Mouse (Mus musculus) mouse trophoblast stem cell (cell line): ENCODE measurements at regions not wholly inside any gene's neighbourhood (a gene's known extent, or its start where the extent isn't known, plus 50 kb on each side); places are given as distances from the start of the nearest gene placed in this dataset.

ENCODE experiments used
- in situ Hi-C, 2 experiments: fragments of 300-500 bp; cut with MseI, MboI; formaldehyde crosslinking; loops; 2 replicates in 1 of 2; 3 replicates in 1 of 2; pipeline ENCODE4 v1.15.1; 2025

DNA sequence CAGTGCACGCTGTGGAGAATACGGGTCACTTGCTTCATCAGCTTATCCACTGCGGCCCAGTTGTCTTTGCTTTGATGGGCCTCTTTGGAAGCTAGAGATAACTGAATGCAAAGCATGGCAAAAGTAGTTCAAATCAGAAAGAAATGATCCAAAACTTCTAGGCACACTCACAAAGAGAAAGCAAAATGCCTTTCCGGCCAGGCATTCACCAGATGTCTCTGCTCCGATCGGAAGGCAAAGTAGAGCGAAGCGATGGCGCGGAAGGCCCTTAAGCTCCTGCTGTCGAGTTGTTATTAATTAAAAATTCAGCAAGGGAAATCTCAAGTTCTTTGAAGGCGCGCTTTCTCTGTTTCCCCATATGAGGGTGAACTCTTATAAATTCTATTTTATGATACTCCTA is 401.9 kb upstream of the Slc35b3 start:
- in situ Hi-C loops = no loop called here

DNA sequence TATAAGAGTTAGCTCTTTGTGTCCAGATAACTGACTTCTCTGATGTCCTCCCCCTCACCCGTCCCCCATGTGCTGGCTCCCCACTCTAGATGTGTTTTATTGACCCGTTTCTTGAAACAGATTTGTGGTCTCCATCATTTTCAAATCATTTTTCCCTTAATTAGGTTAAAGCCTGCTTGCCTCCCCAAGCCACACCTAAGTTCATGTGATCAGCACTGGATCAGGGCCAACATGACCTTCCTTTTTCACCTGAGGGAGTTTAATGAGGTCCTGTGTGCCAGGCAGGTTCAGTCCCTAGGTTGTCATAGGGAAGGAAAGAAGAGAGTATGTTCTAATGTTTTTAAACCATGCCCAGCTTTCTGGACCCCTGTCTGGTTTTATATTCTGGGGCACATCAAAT is 390.9 kb upstream of the Slc35b3 start:
- in situ Hi-C loops = no loop called here

DNA sequence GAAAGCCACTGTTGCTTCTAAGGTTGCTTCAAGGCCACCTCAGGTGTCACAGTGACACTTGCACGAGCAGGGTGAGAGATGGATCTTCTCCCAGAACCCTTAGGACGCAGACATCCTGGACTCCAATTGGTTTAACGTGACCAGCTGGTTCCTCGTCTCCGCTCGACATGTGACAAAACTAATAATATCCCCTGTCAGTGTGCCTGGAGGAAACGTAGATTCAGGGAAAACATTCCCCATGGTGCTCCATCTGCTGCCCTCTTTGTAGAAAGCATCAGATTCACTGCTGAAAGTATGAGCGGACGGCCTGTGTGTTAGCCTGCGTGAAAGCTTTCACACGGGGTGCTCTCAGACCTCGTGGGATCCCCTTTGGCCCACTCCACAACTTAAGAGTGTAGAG is 390.0 kb upstream of the Slc35b3 start:
- in situ Hi-C loops = no loop called here

- in situ Hi-C loops = no loop called here
These were observed 387.1 kb upstream of the Slc35b3 start for GRCm38 (mm10) chr13:39347761-39348160.

DNA sequence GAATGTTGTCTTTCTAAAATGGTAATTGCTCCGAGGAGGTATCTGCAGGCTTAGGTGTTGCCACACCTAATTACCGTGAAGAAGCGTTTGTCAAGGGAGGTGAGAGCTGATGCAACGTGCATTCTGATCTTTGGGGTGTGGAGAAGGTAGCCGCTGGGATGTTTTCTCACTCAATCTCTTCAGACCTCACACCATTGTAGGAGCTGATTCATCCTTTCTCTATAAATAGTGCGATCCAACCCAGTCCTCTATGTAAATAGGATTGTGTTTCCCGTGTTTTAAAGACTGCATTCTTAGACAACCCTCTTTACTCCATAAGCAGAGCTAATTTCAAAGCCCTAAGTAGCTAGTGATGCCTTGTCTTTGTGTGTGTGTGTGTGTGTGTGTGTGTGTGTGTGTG is 374.2 kb upstream of the Slc35b3 start:
- in situ Hi-C loops = no loop called here

DNA sequence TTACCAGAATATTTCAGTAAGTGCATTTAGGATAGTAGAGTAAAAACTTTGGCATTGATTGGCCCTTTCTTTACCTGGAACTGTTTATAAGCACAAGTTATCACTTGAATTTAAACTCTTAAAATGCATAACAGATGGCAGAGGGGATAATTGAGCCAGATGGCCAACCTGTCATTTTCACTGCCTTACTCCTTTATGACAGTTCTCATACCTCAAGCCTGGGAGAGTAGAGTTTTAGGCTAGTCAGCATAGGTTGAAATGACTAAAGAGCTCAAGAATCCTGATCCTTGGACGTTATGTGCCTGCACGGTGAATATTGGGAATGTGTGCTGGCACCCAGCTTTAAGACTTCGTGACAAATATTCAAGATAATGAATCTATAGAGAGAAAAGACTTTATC is 369.1 kb upstream of the Slc35b3 start:
- in situ Hi-C loops = no loop called here

GRCm38 (mm10) chr13:39326176-39326575 is 365.5 kb upstream of the Slc35b3 start:
- in situ Hi-C loops = no loop called here

- in situ Hi-C loops = no loop called here
These were observed 360.4 kb upstream of the Slc35b3 start for GRCm38 (mm10) chr13:39321111-39321510.

DNA sequence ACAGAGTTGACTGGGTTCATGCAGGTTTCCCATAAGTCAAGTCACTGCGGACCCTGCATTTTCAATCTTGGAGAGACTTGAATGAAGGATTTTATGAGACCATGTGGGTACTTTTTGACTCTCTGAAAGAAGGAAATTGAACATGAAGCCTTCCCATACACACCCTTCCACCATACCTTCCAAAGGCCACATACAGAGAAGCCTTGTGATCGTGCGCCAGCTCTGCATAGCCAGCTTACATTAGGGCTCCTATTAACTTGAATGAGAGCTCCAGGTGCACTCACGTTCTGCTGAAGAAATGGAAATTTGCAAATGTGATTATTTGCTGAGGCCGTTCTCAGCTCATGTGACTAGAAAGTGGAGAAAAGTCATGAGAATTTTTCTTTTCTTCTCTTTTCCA is 349.1 kb upstream of the Slc35b3 start:
- in situ Hi-C loops = no loop called here

DNA sequence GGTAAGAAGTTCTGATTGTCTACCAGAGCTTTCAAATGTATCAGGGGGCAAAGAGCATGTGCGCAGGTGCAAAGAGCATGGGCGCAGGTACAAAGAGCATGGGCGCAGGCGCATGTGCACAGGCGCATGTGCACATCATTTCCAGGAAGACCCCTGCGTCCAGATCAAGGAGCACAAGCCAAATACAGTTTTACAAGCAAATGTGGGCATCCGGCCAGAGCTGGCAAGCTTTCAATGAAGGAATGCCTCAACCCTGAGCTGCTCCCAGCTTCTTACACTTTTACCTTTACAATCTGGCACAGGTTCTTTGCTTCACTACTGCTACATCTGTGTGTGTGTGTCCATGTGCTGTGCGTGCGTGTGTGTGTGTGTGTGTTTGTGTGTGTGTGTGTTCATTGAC is 347.2 kb upstream of the Slc35b3 start:
- in situ Hi-C loops = no loop called here

DNA sequence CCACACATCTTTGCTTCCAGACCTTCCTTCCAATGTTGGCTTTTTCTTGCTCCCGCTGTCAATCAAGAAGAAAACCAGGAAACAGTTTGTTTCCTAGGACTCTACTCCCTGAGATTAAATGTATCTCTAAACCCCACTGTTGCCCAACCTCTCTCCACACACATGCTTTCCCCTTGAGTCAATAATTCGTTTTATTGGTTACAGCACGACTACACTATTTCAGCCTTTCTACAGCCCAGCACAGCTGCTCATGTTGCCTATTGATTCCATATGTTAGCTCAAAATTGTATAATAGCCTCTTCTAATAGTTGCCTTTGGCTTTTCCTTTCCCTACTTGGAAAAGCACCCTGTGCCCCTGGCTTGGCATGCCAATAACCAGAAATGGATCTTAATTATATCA is 346.2 kb upstream of the Slc35b3 start:
- in situ Hi-C loops = no loop called here

DNA sequence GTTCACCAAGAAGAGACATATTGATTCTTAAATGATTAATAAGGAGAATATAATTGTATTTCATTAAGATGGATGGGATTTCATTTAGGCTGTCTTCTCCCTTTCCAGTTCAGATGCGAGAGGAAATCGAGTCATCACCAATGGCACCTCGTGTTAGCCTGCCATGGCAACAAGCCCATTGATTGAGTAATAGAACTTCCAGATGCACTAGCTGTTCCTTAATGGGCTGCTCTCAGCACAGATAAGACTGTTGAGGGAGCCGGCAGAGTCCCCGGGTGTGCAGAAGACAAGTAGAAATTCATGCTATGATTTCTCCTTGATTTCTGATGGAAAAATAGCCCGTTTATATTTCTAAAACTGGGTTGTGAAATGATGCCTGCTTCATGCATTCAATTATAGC is 336.5 kb upstream of the Slc35b3 start:
- in situ Hi-C loops = no loop called here

DNA sequence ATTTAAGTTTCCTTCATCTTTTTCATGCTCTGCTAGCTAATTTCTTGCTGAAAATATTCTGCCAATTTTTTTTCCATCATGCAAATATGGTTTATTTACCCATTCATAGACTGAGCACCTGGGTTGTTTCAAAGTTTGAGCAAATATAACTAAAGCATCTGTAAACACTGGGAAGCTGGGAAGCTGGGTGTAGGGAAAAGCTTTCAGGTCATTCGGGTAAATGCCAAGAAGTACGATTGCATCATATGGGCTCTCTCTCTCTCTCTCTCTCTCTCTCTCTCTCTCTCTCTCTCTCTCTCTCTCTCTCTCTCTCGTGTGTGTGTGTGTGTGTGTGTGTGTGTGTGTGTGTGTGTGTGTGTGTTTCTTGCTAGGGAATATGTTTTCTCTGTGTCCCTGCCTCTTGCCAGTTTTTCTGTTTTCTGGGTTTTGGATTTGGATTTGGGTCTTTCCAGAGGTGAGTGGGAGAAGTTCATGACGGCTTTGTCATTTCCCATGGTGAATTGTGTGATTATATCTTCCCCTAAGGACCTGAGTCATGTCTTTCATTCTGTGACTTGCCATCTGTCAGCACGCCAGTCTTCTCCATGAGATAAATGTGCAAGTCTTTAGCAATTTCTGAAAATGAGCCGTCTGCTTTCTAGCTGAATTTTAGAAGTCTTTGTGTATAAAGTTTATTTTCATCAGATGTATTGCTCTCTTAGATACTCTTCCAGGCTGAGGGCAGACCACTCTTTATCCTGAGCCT is 329.7 kb upstream of the Slc35b3 start:
- in situ Hi-C loops = no loop called here

- in situ Hi-C loops = no loop called here
These were observed 321.6 kb upstream of the Slc35b3 start for GRCm38 (mm10) chr13:39282272-39282671.

GRCm38 (mm10) chr13:39278101-39278500 is 317.4 kb upstream of the Slc35b3 start:
- in situ Hi-C loops = no loop called here

DNA sequence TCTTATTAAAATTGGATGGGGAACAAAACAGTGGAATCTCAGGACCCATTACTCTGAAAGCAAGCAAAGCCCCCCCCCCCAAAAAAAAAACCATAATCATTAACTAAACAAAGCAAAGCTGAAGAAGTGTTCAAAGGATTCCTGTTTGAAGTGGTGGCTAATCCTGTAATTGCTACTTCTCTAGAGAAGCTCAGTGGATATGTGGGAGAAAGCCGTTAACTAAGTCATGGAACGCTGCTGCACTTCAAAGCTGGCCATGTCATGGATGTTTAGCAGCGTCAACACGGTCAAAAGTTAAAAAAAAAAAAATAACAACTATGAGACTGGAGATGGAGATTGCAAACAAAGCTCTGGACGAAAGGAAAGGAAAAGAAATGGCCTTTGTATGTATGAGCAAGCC is 305.3 kb upstream of the Slc35b3 start:
- in situ Hi-C loops = no loop called here

- in situ Hi-C loops = no loop called here
These were observed 296.0 kb upstream of the Slc35b3 start for GRCm38 (mm10) chr13:39256708-39257107.

- in situ Hi-C loops = no loop called here
These were observed 294.7 kb upstream of the Slc35b3 start for GRCm38 (mm10) chr13:39255338-39255737.

DNA sequence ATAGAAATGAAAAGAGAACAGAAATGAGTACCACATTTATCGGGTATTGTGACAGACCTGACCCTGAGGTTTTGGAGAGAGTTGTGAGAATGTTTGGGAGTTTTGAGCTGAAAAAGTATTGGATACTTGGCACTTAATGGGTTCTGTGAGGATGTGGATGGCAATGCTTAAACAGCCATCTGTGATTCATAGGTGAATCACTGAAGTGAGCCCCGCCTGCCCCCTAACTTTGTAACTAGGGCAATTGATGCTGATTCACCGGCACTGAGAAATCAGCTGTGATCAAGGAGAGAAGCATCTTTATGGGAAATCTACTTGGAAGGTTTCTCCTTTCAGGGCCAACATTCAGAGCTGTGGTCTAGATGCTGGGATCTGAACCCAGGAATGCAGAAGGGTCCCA is 291.9 kb upstream of the Slc35b3 start:
- in situ Hi-C loops = no loop called here

- in situ Hi-C loops = no loop called here
These were observed 289.4 kb upstream of the Slc35b3 start for GRCm38 (mm10) chr13:39250096-39250495.

GRCm38 (mm10) chr13:39226829-39227228 is 266.2 kb upstream of the Slc35b3 start:
- in situ Hi-C loops = no loop called here

DNA sequence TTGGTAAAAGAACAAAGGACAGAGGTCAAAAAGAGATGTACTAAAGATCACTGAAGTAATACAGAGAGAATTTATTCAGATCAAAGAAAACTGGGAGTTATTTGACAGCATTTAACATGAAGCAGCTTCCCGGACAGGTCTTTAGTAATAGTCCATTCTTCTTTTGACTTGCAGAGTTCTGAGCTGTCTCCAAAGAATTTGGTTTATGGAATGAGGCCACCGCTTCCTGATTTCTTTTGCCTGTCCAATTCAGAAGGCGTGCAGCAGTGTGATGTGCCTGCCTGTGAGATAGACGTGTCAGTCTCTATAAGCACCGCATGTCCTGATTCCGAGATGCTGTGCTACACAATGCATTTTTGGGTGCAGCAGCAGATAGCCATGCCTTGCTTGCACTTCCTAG is 265.0 kb upstream of the Slc35b3 start:
- in situ Hi-C loops = no loop called here

GRCm38 (mm10) chr13:39211076-39211475 is 250.4 kb upstream of the Slc35b3 start:
- in situ Hi-C loops = no loop called here

DNA sequence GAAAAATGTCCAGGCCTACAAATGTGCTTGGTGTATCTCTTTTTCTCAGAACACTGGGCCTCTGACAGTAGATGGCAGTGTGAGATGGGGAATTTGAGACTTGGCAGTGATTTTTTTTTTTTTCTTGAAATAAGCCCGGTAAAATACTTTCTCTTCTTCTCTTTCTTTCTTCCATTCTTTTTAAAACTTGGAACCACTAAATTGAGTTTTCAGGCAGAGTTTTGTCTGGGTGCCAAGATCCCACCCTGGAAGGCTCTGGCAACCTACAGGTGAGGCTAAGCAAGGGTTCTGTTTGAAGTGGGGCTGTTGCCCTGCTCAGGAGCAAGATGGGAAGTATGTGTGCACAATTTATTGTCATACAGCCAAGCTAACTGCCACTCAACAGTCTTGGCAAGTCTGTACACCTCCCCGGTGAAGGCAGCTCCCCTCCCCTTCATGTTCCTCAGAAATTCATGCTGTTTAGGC is 223.1 kb upstream of the Slc35b3 start:
- in situ Hi-C loops = no loop called here
